Mouse (Mus musculus) heart, embryonic 13.5 days (tissue): Measurements from ENCODE around the gene Slc37a3. TPM values are rescaled to one million over a fixed set of nuclear protein-coding genes. Genes with fewer than 3 reads are reported as not detected.
A peak's percentile ranks its signal among the peaks of the same experiment; 100 is the strongest.

Source experiments
- ATAC-seq: fragments of 200-750 bp; cut with Nextera tagmentation; 2 replicates; pipeline ENCODE4 v1.8.0; 2017; ENCODE audit warnings: moderate TSS enrichment; ENCODE audit not compliant: insufficient number of reproducible peaks, low FRiP score, low TSS enrichment; ENCODE audit errors: extremely low read depth
- H3K27ac ChIP-seq: fragments of 300-500 bp; sonication (generic); replicated peaks from 2 replicates; pipeline ENCODE4 v1.5.1; 2015; ENCODE audit warnings: moderate library complexity, mild to moderate bottlenecking, inconsistent platforms
- H3K27me3 ChIP-seq: fragments of 300-500 bp; sonication (generic); replicated peaks from 2 replicates; pipeline ENCODE4 v1.6.1; 2015; ENCODE audit warnings: mild to moderate bottlenecking, inconsistent platforms
- H3K36me3 ChIP-seq: fragments of 300-500 bp; sonication (generic); 2 replicates; pipeline ENCODE4 v1.6.1; 2015; ENCODE audit warnings: mild to moderate bottlenecking, inconsistent platforms
- H3K4me1 ChIP-seq: fragments of 300-500 bp; sonication (generic); 2 replicates; pipeline ENCODE4 v1.6.1; 2015; ENCODE audit warnings: inconsistent platforms
- H3K4me2 ChIP-seq: fragments of 300-500 bp; sonication (generic); 2 replicates; pipeline ENCODE4 v1.6.1; 2015; ENCODE audit warnings: inconsistent platforms, mild to moderate bottlenecking, moderate library complexity
- H3K4me3 ChIP-seq: fragments of 300-500 bp; sonication (generic); 2 replicates; pipeline ENCODE4 v1.5.1; 2015; ENCODE audit warnings: moderate library complexity, mild to moderate bottlenecking, inconsistent platforms
- H3K9ac ChIP-seq: fragments of 300-500 bp; sonication (generic); 2 replicates; pipeline ENCODE4 v1.6.1; 2015; ENCODE audit warnings: inconsistent platforms, mild to moderate bottlenecking, moderate library complexity
- H3K9me3 ChIP-seq: fragments of 300-500 bp; sonication (generic); 2 replicates; pipeline ENCODE4 v1.6.1; 2016; ENCODE audit warnings: inconsistent platforms
- WGBS: fragments of 180-500 bp; shearing (Covaris S2); methylation state at CpG from one replicate; pipeline ENCODE4 v1.1.7; 2015; ENCODE audit warnings: mixed read lengths; 5-methylcytosine and 5-hydroxymethylcytosine counted together
- polyA plus RNA-seq: library from polyadenylated mRNA; unstranded; fragments of >200 nt; fragmentation: Nextera tagmentation; extraction: Ambion mirVana; gene quantifications from 2 replicates; pipeline ENCODE4 v1.2.1, GENCODE M21; 2015

Gene Slc37a3
- polyA plus RNA-seq, 1 experiment from 2014 or later, result 33.0 TPM

DNA sequence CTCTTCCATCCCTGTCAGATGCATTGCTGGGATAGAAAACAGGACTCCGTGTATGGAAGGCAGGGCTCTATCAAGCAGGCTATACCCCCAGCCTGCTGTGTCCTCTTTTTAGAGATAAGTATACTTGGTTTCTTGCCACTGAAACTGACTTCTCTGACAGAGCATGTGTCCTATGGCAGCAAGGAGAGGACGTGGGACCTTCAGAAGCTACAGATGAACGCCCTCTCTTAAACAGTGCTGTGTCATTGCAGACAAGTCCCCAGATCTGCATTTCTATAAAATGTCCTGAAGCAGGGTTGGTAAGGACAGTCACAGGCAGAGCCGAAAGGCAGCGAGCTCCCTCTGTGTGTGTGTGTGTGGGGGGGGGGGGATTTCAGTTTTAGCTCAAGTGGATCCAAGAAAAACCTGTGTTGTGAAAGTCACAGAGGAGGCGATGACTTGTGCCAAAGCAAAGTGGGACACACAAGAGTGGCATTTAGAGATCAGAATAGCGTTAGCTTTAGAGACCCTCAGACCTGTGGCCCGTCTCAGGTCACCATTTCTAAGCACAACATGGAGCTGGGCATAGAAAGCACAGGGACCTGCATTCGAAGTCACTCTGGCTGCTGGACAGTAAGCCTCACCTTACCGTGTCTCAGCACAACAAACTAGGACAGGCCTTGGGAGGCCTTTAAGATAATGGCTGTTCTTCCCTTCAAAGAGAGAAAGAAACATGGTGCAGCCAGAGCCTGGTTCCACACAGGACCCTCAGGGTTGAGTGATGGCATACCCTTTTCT lies 59.4 kb downstream of the Slc37a3 start:
- Histone ChIP-seq H3K4me2 (no peak overlapping the region), H3K4me1 (peaks cover 26% of the 10 kb centered on the region), H3K27me3 (no peaks in the 10 kb centered on the region), H3K27ac (peak overlapping the region; percentile 80), H3K9ac (no peak overlapping the region), H3K36me3 (no peaks in the 10 kb centered on the region), H3K9me3 (no peaks in the 10 kb centered on the region), H3K4me3 (no peak overlapping the region)
- ATAC-seq, result no peak
- WGBS, result 43% methylated on average over 10 of the region's 10 CpGs

DNA sequence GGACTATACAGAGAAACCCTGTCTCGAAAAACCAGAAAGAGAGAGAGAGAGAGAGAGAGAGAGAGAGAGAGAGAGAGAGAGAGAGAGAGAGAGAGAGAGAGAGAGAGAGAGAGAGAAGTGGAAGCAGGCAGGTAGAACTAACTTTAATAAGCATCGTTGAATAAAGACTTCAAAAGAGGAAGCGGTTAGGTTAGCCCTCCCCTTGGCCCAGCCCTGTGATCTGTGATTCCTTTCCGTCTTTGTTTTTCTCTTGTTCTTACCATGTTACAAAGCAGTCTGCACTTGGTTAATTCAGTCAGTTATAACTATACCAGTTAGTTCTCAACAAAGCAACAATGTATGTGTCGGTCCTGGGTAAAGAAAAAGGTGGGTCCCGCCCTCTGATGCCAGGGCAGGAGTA lies 61.4 kb downstream of the Slc37a3 start:
- Histone ChIP-seq H3K27me3 (no peaks in the 10 kb centered on the region), H3K9ac (no peak overlapping the region), H3K4me3 (no peak overlapping the region), H3K4me2 (no peak overlapping the region), H3K36me3 (no peaks in the 10 kb centered on the region), H3K9me3 (no peaks in the 10 kb centered on the region), H3K27ac (no peak overlapping the region), H3K4me1 (peaks cover 26% of the 10 kb centered on the region)
- WGBS, result 89% methylated on average over 5 of the region's 6 CpGs
- ATAC-seq, result no peak

DNA sequence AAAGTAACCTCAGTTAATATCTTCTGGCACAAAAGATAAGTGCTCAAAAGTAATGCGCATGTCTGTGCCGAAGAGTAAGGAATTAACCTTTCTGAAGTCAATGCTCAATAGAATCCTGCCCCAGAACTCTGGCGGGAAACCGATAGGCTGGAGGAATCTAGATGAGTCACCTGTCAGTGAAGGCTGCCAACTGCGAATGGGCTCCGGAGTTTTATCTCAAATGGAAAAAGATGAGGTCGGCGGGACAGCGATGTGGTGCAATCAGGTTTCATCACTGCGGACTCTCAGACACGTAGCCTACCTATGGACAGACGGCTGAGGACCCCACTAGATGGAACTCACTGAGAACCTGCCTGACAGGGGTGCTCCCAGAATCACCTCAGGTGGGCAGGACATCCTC lies 63.0 kb downstream of the Slc37a3 start:
- H3K4me3 ChIP-seq, result no peak overlapping the region
- H3K36me3 ChIP-seq, result no peaks in the 10 kb centered on the region
- WGBS, result 59% methylated on average over 12 of the region's 12 CpGs
- H3K4me1 ChIP-seq, result peaks cover 17% of the 10 kb centered on the region
- H3K27ac ChIP-seq, result no peak overlapping the region
- no peaks in the 10 kb centered on the region for H3K27me3 ChIP-seq
- H3K9me3 ChIP-seq, result no peaks in the 10 kb centered on the region
- ATAC-seq, result no peak
- no peak overlapping the region for H3K4me2 ChIP-seq
- no peak overlapping the region for H3K9ac ChIP-seq

DNA sequence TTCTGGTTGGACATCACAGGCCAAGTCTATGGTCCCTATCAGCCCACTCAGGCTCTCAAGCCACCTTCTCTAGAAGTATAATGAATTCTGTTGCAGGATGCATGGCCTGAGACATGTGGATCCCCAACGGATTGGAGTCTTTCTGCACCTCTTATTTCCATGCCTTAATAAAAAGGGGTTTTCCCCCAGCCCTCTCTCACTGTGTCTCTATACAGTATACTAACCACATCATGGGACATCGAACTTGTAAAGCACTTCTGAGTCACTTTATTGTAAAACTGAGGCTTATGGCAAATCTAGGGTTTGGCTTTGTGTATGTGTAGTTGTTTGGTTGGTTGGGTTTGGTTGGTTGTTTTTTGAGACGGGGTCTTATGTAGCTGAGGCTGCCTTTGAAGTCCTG lies 65.7 kb downstream of the Slc37a3 start:
- no peak overlapping the region for H3K27ac ChIP-seq
- no peaks in the 10 kb centered on the region for H3K36me3 ChIP-seq
- no peak for ATAC-seq
- H3K4me3 ChIP-seq, result no peak overlapping the region
- H3K9me3 ChIP-seq, result no peaks in the 10 kb centered on the region
- H3K9ac ChIP-seq, result no peak overlapping the region
- H3K27me3 ChIP-seq, result no peaks in the 10 kb centered on the region
- H3K4me1 ChIP-seq, result no peaks in the 10 kb centered on the region
- 75% methylated on average over 3 of the region's 3 CpGs for WGBS
- no peak overlapping the region for H3K4me2 ChIP-seq

DNA sequence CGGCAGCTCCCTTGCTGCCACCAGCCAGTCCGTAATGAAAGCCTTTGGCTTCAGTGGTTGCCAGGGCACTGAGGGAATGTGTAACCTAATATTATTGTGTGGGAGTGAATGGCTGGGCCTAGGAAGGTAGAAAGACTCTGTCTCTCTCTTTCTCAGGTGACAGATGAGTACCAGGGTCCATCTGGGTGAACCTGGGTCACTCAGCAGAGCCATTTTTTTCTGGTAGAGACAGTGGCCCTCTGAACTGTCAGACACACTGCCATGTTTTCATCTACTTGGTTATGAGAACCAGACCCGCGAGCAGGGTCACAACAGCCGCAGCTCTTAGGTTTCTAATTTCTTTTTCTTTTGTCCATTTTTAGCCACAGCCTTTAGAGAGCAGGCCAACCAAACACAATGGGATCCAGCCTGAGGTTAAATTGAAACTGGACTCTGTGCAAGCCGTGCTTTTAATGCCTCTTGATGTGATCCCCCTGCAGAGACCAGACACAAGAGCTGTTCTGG lies 73.1 kb downstream of the Slc37a3 start:
- 0 out of 2 replicates have a peak overlapping the region, but pooled peaks have one; percentile 24 for H3K27ac ChIP-seq

DNA sequence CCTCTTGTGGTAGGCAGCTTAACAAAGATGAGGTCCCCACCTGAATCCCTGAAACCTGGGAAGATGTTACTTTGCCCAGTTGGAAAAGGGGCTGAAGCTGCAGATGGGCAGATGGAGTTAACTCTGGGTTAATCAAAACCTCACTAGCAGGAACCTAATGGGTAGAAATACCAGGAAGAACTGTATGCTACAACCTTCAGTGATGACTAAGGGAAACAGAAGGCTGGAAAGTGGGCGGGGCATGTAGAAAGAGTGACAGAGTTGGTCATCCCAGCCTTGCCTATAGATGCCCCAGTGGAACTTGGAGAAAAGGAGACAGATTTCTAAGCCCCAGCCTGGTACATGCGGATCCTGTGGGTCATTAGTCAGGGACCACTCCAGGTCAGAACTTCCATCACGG lies 76.0 kb downstream of the Slc37a3 start:
- 73% methylated on average over 3 of the region's 3 CpGs for WGBS
- H3K4me1 ChIP-seq, result peaks cover 11% of the 10 kb centered on the region; the same call in 1 of the 2 replicates
- no peaks in the 10 kb centered on the region for H3K9me3 ChIP-seq
- H3K27ac ChIP-seq, result peak overlapping the region; percentile 51; the same call in 1 of the 2 replicates
- no peaks in the 10 kb centered on the region for H3K36me3 ChIP-seq
- H3K9ac ChIP-seq, result no peak overlapping the region
- ATAC-seq, result no peak
- H3K4me3 ChIP-seq, result no peak overlapping the region
- H3K4me2 ChIP-seq, result no peak overlapping the region
- H3K27me3 ChIP-seq, result no peaks in the 10 kb centered on the region

More for the DNA sequence above, 73.1 kb downstream of the Slc37a3 start:
- Histone ChIP-seq H3K27me3 (no peaks in the 10 kb centered on the region), H3K4me1 (peaks cover 11% of the 10 kb centered on the region; the same call in 1 of the 2 replicates), H3K9me3 (no peaks in the 10 kb centered on the region), H3K9ac (no peak overlapping the region), H3K4me3 (no peak overlapping the region), H3K4me2 (no peak overlapping the region), H3K36me3 (no peaks in the 10 kb centered on the region)
- ATAC-seq, result no peak
- 60% methylated on average over 6 of the region's 6 CpGs for WGBS

DNA sequence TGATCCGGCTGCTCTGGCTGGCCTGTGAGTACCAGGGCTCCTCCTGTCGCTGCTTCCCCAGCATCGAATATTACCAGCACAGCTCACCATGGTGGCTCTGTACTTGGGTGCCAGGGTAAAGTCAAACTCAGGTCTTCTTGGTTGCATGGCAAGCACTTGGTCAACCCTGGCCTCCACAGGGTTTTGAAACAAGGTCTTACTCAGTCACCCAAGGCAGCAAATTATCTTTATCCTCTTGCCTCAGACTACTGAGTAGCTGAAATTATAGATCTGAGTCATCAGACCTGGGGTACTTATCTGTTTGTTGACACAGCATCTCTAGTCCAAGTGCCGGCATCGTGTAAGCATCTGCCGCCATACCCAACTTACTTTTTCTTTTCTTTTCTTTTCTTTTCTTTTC lies 80.4 kb downstream of the Slc37a3 start:
- no peaks in the 10 kb centered on the region for H3K9me3 ChIP-seq
- H3K27me3 ChIP-seq, result no peaks in the 10 kb centered on the region
- H3K4me3 ChIP-seq, result no peak overlapping the region
- peaks cover 11% of the 10 kb centered on the region for H3K4me1 ChIP-seq
- ATAC-seq, result no peak
- H3K4me2 ChIP-seq, result no peak overlapping the region
- no peak overlapping the region for H3K9ac ChIP-seq
- no peak overlapping the region for H3K27ac ChIP-seq
- no peaks in the 10 kb centered on the region for H3K36me3 ChIP-seq
- WGBS, result 85% methylated on average over 6 of the region's 6 CpGs

DNA sequence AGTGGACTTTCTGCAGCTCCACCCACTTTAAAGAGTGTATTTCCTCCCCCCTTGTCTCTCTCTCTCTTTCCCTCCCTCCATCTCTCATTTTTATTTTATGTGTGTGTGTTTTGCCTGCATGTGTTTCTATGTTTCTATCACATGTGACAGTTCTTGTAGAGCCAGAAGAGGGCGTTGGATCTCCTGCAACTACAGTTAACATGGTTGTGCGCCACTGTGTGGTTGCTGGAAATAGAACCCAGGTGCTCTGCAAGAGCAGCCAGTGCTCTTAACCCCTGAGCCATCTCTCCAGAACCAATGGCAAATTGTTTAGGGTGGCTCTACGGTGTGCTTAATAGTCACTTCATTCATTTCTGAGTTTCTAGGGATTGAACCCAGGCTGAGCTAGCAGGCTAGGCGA lies 81.0 kb downstream of the Slc37a3 start:
- Histone ChIP-seq H3K4me2 (no peak overlapping the region), H3K27me3 (no peaks in the 10 kb centered on the region), H3K27ac (no peak overlapping the region), H3K36me3 (no peaks in the 10 kb centered on the region), H3K4me1 (peaks cover 7% of the 10 kb centered on the region), H3K9me3 (no peaks in the 10 kb centered on the region), H3K4me3 (no peak overlapping the region), H3K9ac (no peak overlapping the region)
- no peak for ATAC-seq
- 76% methylated on average over 4 of the region's 4 CpGs for WGBS

DNA sequence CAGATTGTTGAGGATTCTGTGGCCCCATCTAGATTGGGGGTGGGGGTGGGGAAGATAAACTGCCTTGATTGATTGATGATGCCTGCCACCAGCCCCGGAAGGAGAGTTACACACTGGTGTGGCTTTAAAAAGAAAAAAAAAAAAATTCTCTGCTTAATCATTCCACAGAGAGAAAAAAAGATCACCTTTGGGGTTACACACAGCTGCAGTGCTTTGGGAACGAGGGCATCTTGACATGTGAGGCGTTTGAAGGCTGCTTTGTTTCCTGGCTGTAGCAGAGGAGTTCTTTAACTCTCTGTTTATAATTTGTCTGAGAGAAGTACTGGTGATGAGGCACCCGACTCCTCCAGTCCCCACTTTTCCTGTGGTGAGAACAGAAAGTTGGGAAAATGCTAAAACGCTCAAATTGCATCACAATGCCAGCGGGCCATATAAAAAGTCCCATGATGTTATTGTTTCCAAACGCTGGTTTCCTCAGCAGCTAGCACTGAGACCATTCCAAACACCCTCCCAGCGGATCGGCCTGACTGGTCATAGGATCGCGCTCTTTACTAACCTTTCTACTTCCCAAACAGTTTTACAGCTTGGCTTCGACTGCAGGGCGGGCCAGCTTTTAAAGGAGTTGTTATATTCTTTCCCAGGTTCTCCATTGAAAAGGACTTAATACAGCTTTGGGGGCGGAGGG lies 81.6 kb downstream of the Slc37a3 start:
- WGBS, result 39% methylated on average over 14 of the region's 14 CpGs

DNA sequence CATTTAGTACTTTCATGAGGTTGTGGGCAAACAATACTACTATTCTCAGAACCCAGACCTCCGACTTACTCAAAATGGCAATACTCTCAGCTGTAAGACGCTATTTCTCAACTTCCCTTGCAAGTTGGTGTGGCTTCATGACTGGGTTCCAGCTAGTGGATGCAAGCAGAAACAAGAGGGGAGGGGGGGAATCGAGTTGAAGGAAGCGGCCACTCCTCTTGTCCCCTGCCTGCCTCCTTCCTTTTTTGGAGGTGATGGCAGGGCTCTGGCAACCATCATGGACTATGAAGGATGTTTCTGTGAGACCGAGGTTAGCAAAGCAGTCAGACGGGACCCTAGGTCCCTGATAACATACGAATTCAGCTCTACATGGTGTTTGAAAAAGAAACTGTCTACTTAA lies 87.8 kb downstream of the Slc37a3 start:
- Histone ChIP-seq H3K27me3 (no peaks in the 10 kb centered on the region), H3K4me2 (peak overlapping the region; percentile 38), H3K4me1 (peaks cover 32% of the 10 kb centered on the region), H3K36me3 (no peaks in the 10 kb centered on the region), H3K9me3 (no peaks in the 10 kb centered on the region), H3K27ac (peak overlapping the region; percentile 79), H3K9ac (peak overlapping the region; percentile 15), H3K4me3 (no peak overlapping the region)
- ATAC-seq, result no peak
- WGBS, result 11% methylated on average over 7 of the region's 7 CpGs

More for the DNA sequence above, 81.6 kb downstream of the Slc37a3 start:
- Histone ChIP-seq H3K36me3 (no peaks in the 10 kb centered on the region), H3K27ac (no peak overlapping the region), H3K9me3 (no peaks in the 10 kb centered on the region), H3K27me3 (no peaks in the 10 kb centered on the region), H3K4me3 (no peak overlapping the region), H3K9ac (no peak overlapping the region), H3K4me1 (peaks cover 7% of the 10 kb centered on the region), H3K4me2 (peak overlapping the region; percentile 25)
- ATAC-seq, result no peak

DNA sequence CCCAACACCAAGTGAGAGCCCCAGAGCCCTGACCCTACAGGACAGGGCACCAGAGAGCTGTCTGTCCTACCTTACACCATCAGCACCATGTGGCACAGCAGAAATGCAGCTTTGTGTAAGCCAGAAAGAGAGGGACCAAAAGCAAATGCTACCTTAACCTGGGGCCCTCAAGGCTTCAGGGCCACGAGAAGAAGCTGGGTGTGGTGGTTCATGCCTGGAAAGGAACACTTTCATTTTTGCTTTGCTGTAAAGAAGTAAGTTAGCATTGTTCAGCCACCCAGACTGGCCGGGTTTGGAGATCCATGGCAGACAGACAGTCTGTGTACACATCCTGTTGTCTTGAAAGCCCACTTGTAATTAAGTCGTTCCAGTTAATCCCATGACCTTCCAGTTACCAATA lies 89.7 kb downstream of the Slc37a3 start:
- H3K4me3 ChIP-seq, result no peak overlapping the region

More for the DNA sequence above, 89.7 kb downstream of the Slc37a3 start:
- Histone ChIP-seq H3K36me3 (no peaks in the 10 kb centered on the region), H3K27ac (no peak overlapping the region), H3K27me3 (no peaks in the 10 kb centered on the region), H3K9ac (no peak overlapping the region), H3K4me1 (peaks cover 32% of the 10 kb centered on the region), H3K9me3 (no peaks in the 10 kb centered on the region), H3K4me2 (no peak overlapping the region)
- WGBS, result 78% methylated on average over 3 of the region's 3 CpGs
- ATAC-seq, result no peak
